Mouse (Mus musculus) yolk sac, embryonic 10.5 days (tissue): ENCODE measurements around the gene Rnf214.

Experiments used
- DNase-seq: peaks from one replicate; pipeline ENCODE4 v3.0.0-alpha.2; 2017; ENCODE audit warnings: low spot score

The Rnf214 gene

GRCm38 (mm10) chr9:45906355-45907077, at the start of gene Rnf214, which contains the start of gene Pcsk7:
Gene Rnf214 (minus strand): TSS chr9:45906911.
Gene Pcsk7 (plus strand): TSS chr9:45906497.
- peak; percentile 87 for DNase-seq

- peak; percentile 87 for DNase-seq
Observed at GRCm38 (mm10) chr9:45955107-45955963, 48.6 kb upstream of the Rnf214 start, which contains the start of gene Sidt2. Gene Sidt2 (minus strand): TSS chr9:45955258.

- DNase-seq: peak; percentile 57
Observed at GRCm38 (mm10) chr9:45954294-45955106, 47.8 kb upstream of the Rnf214 start.

GRCm38 (mm10) chr9:45953511-45954293, 47.0 kb upstream of the Rnf214 start:
- DNase-seq: no peak

GRCm38 (mm10) chr9:45952890-45953289, 46.2 kb upstream of the Rnf214 start:
- DNase-seq: no peak

- no peak for DNase-seq
Observed at GRCm38 (mm10) chr9:45952057-45952456, 45.3 kb upstream of the Rnf214 start.

GRCm38 (mm10) chr9:45946872-45947183, 40.1 kb upstream of the Rnf214 start:
- DNase-seq: no peak

- DNase-seq: no peak
Observed at GRCm38 (mm10) chr9:45946182-45946871, 39.6 kb upstream of the Rnf214 start.

- no peak for DNase-seq
Observed at GRCm38 (mm10) chr9:45945721-45946120, 39.0 kb upstream of the Rnf214 start.

- no peak for DNase-seq
Observed at GRCm38 (mm10) chr9:45944506-45945400, 38.0 kb upstream of the Rnf214 start.

- no peak for DNase-seq
Observed at GRCm38 (mm10) chr9:45943628-45944505, 37.2 kb upstream of the Rnf214 start.

GRCm38 (mm10) chr9:45942916-45943315, 36.2 kb upstream of the Rnf214 start:
- DNase-seq: no peak

GRCm38 (mm10) chr9:45942464-45942863, 35.8 kb upstream of the Rnf214 start:
- DNase-seq: no peak

- no peak for DNase-seq
Observed at GRCm38 (mm10) chr9:45941329-45941888, 34.7 kb upstream of the Rnf214 start.

- no peak for DNase-seq
Observed at GRCm38 (mm10) chr9:45939794-45940193, 33.1 kb upstream of the Rnf214 start.

GRCm38 (mm10) chr9:45938952-45939637, 32.4 kb upstream of the Rnf214 start:
- DNase-seq: no peak

GRCm38 (mm10) chr9:45938088-45938487, 31.4 kb upstream of the Rnf214 start:
- no peak for DNase-seq

GRCm38 (mm10) chr9:45936883-45937282, 30.2 kb upstream of the Rnf214 start:
- DNase-seq: peak; percentile 70
